Mouse (Mus musculus): ENCODE results near the gene Efemp2. TPM values are rescaled to one million over a fixed set of nuclear protein-coding genes. Genes with fewer than 3 reads are reported as not detected.
"Not testable (repeated sequence)": the region's sequence is repeated elsewhere in the genome, so short reads cannot be mapped to it uniquely, and the experiment has no call there.

Gene Efemp2
- polyA plus RNA-seq, 2 experiments from 2014 or later: 1.5 to 4.6 TPM

- no peak for ATAC-seq
Measured at GRCm38 (mm10) chr19:5477668-5478300, 4.0 kb downstream of the Efemp2 start.

GRCm38 (mm10) chr19:5480016-5480415 is 6.3 kb downstream of the Efemp2 start:
- ATAC-seq: no peak

GRCm38 (mm10) chr19:5481398-5481797 is 7.6 kb downstream of the Efemp2 start:
- no peak for ATAC-seq

- ATAC-seq: no peak
Measured at GRCm38 (mm10) chr19:5483386-5484359, 9.9 kb downstream of the Efemp2 start.

GRCm38 (mm10) chr19:5484496-5484895 is 10.7 kb downstream of the Efemp2 start:
- ATAC-seq: no peak

- ATAC-seq: no peak
Measured at GRCm38 (mm10) chr19:5485371-5485770, 11.6 kb downstream of the Efemp2 start.

GRCm38 (mm10) chr19:5485821-5486220 is 12.1 kb downstream of the Efemp2 start:
- ATAC-seq: no peak

- ATAC-seq: no peak
Measured at GRCm38 (mm10) chr19:5486286-5486685, 12.5 kb downstream of the Efemp2 start.

GRCm38 (mm10) chr19:5486771-5487170 is 13.0 kb downstream of the Efemp2 start:
- no peak for ATAC-seq

GRCm38 (mm10) chr19:5487768-5488550 is 14.2 kb downstream of the Efemp2 start, which contains the start of gene Mus81:
Gene Mus81, minus strand, starts transcription at chr19:5488402.
- peak; percentile 37 for ATAC-seq

- peak; percentile 71 for ATAC-seq
Measured at GRCm38 (mm10) chr19:5488878-5489571, 15.3 kb downstream of the Efemp2 start.

GRCm38 (mm10) chr19:5489721-5490120 is 16.0 kb downstream of the Efemp2 start:
- not testable (repeated sequence) for ATAC-seq

- ATAC-seq: peak; percentile 54
Measured at GRCm38 (mm10) chr19:5490313-5490897, 16.7 kb downstream of the Efemp2 start, which contains the start of gene Cfl1. Gene Cfl1, plus strand, starts transcription at chr19:5490455.

- peak; percentile 40 for ATAC-seq
Measured at GRCm38 (mm10) chr19:5490898-5491708, 17.3 kb downstream of the Efemp2 start.

- no peak for ATAC-seq
Measured at GRCm38 (mm10) chr19:5492641-5493040, 18.9 kb downstream of the Efemp2 start.

GRCm38 (mm10) chr19:5493301-5493721 is 19.6 kb downstream of the Efemp2 start:
- ATAC-seq: not testable (repeated sequence)

- no peak for ATAC-seq
Measured at GRCm38 (mm10) chr19:5494314-5494713, 20.6 kb downstream of the Efemp2 start.

GRCm38 (mm10) chr19:5495353-5496051 is 21.7 kb downstream of the Efemp2 start:
- no peak for ATAC-seq

- no peak for ATAC-seq
Measured at GRCm38 (mm10) chr19:5496052-5496370, 22.3 kb downstream of the Efemp2 start.

GRCm38 (mm10) chr19:5500330-5500875 is 26.6 kb downstream of the Efemp2 start:
- no peak for ATAC-seq

Measured in CD4-positive, CD25-positive, alpha-beta regulatory T cell, adult 4 months (primary cell).